Mouse (Mus musculus): ENCODE measurements at regions not wholly inside any gene's neighbourhood (a gene's known extent, or its start where the extent isn't known, plus 50 kb on each side); places are given as distances from the start of the nearest gene placed in this dataset.

- no peak overlapping the region for H3K9ac ChIP-seq
- no peak overlapping the region for H3K27ac ChIP-seq (replicated peaks)
- no peaks in the 10 kb centered on the region for H3K27me3 ChIP-seq
- H3K9me3 ChIP-seq: no peaks in the 10 kb centered on the region
- H3K4me1 ChIP-seq (replicated peaks): no peaks in the 10 kb centered on the region
- ATAC-seq (ENCODE audit: low FRiP score, low read depth): no peak
- 46% methylated on average over 3 of the region's 3 CpGs for WGBS
- H3K36me3 ChIP-seq: no peaks in the 10 kb centered on the region
- H3K4me3 ChIP-seq: no peak overlapping the region
- no peak overlapping the region for H3K4me2 ChIP-seq
Observed at GRCm38 (mm10) chr1:122607309-122607708, 1039.5 kb upstream of the Ddx18 start.

- Histone ChIP-seq H3K4me1 (replicated peaks) (no peaks in the 10 kb centered on the region), H3K4me2 (no peak overlapping the region), H3K27me3 (no peaks in the 10 kb centered on the region), H3K9ac (no peak overlapping the region), H3K4me3 (no peak overlapping the region), H3K36me3 (no peaks in the 10 kb centered on the region), H3K9me3 (no peaks in the 10 kb centered on the region), H3K27ac (replicated peaks) (no peak overlapping the region)
- WGBS: 83% methylated on average over 4 of the region's 4 CpGs
- ATAC-seq (ENCODE audit: low FRiP score, low read depth): no peak
Observed at GRCm38 (mm10) chr1:122575954-122576353, 1008.2 kb upstream of the Ddx18 start.

- Histone ChIP-seq H3K9me3 (no peaks in the 10 kb centered on the region), H3K4me2 (no peak overlapping the region), H3K27ac (replicated peaks) (no peak overlapping the region), H3K36me3 (no peaks in the 10 kb centered on the region), H3K4me1 (replicated peaks) (no peaks in the 10 kb centered on the region), H3K4me3 (no peak overlapping the region), H3K9ac (no peak overlapping the region), H3K27me3 (no peaks in the 10 kb centered on the region)
- no peak for ATAC-seq (ENCODE audit: low FRiP score, low read depth)
- 92% methylated on average over 1 of the region's 1 CpGs for WGBS
Observed at GRCm38 (mm10) chr1:122551596-122551995, 983.8 kb upstream of the Ddx18 start.

- no peak overlapping the region for H3K4me2 ChIP-seq
- no peak overlapping the region for H3K9ac ChIP-seq
- H3K4me3 ChIP-seq: no peak overlapping the region
- WGBS: 84% methylated on average over 2 of the region's 2 CpGs
- no peaks in the 10 kb centered on the region for H3K36me3 ChIP-seq
- ATAC-seq (ENCODE audit: low FRiP score, low read depth): no peak
- H3K9me3 ChIP-seq: no peaks in the 10 kb centered on the region
- H3K27me3 ChIP-seq: no peaks in the 10 kb centered on the region
- no peaks in the 10 kb centered on the region for H3K4me1 ChIP-seq (replicated peaks)
- no peak overlapping the region for H3K27ac ChIP-seq (replicated peaks)
Observed at GRCm38 (mm10) chr1:122509580-122509979, 941.8 kb upstream of the Ddx18 start.

GRCm38 (mm10) chr1:122501707-122502106 lies 933.9 kb upstream of the Ddx18 start:
- no peak overlapping the region for H3K4me2 ChIP-seq
- H3K36me3 ChIP-seq: no peaks in the 10 kb centered on the region
- 60% methylated on average over 4 of the region's 4 CpGs for WGBS
- no peaks in the 10 kb centered on the region for H3K27me3 ChIP-seq
- ATAC-seq (ENCODE audit: low FRiP score, low read depth): no peak
- no peak overlapping the region for H3K27ac ChIP-seq (replicated peaks)
- no peaks in the 10 kb centered on the region for H3K9me3 ChIP-seq
- no peak overlapping the region for H3K9ac ChIP-seq
- no peak overlapping the region for H3K4me3 ChIP-seq
- H3K4me1 ChIP-seq (replicated peaks): no peaks in the 10 kb centered on the region

GRCm38 (mm10) chr1:122478003-122478402 lies 910.2 kb upstream of the Ddx18 start:
- H3K27me3 ChIP-seq: no peaks in the 10 kb centered on the region
- H3K36me3 ChIP-seq: no peaks in the 10 kb centered on the region
- WGBS: 37% methylated on average over 1 of the region's 1 CpGs
- H3K4me3 ChIP-seq: no peak overlapping the region
- no peak overlapping the region for H3K9ac ChIP-seq
- H3K4me2 ChIP-seq: no peak overlapping the region
- no peaks in the 10 kb centered on the region for H3K9me3 ChIP-seq
- H3K27ac ChIP-seq (replicated peaks): no peak overlapping the region
- ATAC-seq (ENCODE audit: low FRiP score, low read depth): no peak
- H3K4me1 ChIP-seq (replicated peaks): no peaks in the 10 kb centered on the region

- H3K27ac ChIP-seq (replicated peaks): no peak overlapping the region
- H3K9me3 ChIP-seq: no peaks in the 10 kb centered on the region
- no peak overlapping the region for H3K4me2 ChIP-seq
- no peaks in the 10 kb centered on the region for H3K36me3 ChIP-seq
- 58% methylated on average over 3 of the region's 3 CpGs for WGBS
- no peaks in the 10 kb centered on the region for H3K27me3 ChIP-seq
- no peaks in the 10 kb centered on the region for H3K4me1 ChIP-seq (replicated peaks)
- no peak overlapping the region for H3K4me3 ChIP-seq
- ATAC-seq (ENCODE audit: low FRiP score, low read depth): peak; percentile 65; the same call in 1 of the 2 replicates
- no peak overlapping the region for H3K9ac ChIP-seq
Observed at GRCm38 (mm10) chr1:122463931-122464330, 896.1 kb upstream of the Ddx18 start.

GRCm38 (mm10) chr1:122459056-122459455 lies 891.3 kb upstream of the Ddx18 start:
- no peak overlapping the region for H3K27ac ChIP-seq (replicated peaks)
- no peaks in the 10 kb centered on the region for H3K9me3 ChIP-seq
- H3K4me3 ChIP-seq: no peak overlapping the region
- H3K9ac ChIP-seq: no peak overlapping the region
- H3K27me3 ChIP-seq: no peaks in the 10 kb centered on the region
- H3K36me3 ChIP-seq: no peaks in the 10 kb centered on the region
- no peak for ATAC-seq (ENCODE audit: low FRiP score, low read depth)
- H3K4me1 ChIP-seq (replicated peaks): no peaks in the 10 kb centered on the region
- no peak overlapping the region for H3K4me2 ChIP-seq
- 57% methylated on average over 2 of the region's 2 CpGs for WGBS

- Histone ChIP-seq H3K4me2 (no peak overlapping the region), H3K36me3 (no peaks in the 10 kb centered on the region), H3K27me3 (no peaks in the 10 kb centered on the region), H3K9me3 (no peaks in the 10 kb centered on the region), H3K27ac (replicated peaks) (no peak overlapping the region), H3K4me3 (no peak overlapping the region), H3K9ac (no peak overlapping the region), H3K4me1 (replicated peaks) (no peaks in the 10 kb centered on the region)
- no peak for ATAC-seq (ENCODE audit: low FRiP score, low read depth)
- 43% methylated on average over 4 of the region's 4 CpGs for WGBS
Observed at GRCm38 (mm10) chr1:122454881-122455280, 887.1 kb upstream of the Ddx18 start.

GRCm38 (mm10) chr1:122453617-122454016 lies 885.8 kb upstream of the Ddx18 start:
- no peak overlapping the region for H3K4me3 ChIP-seq
- H3K4me1 ChIP-seq (replicated peaks): no peaks in the 10 kb centered on the region
- no peak overlapping the region for H3K4me2 ChIP-seq
- H3K36me3 ChIP-seq: no peaks in the 10 kb centered on the region
- 50% methylated on average over 3 of the region's 3 CpGs for WGBS
- H3K9me3 ChIP-seq: no peaks in the 10 kb centered on the region
- H3K27ac ChIP-seq (replicated peaks): no peak overlapping the region
- no peaks in the 10 kb centered on the region for H3K27me3 ChIP-seq
- H3K9ac ChIP-seq: no peak overlapping the region
- ATAC-seq (ENCODE audit: low FRiP score, low read depth): no peak

GRCm38 (mm10) chr1:122439358-122439757 lies 871.6 kb upstream of the Ddx18 start:
- Histone ChIP-seq H3K9me3 (no peaks in the 10 kb centered on the region), H3K27ac (replicated peaks) (no peak overlapping the region), H3K27me3 (no peaks in the 10 kb centered on the region), H3K4me2 (no peak overlapping the region), H3K9ac (no peak overlapping the region), H3K4me3 (no peak overlapping the region), H3K4me1 (replicated peaks) (no peaks in the 10 kb centered on the region), H3K36me3 (no peaks in the 10 kb centered on the region)
- no peak for ATAC-seq (ENCODE audit: low FRiP score, low read depth)
- WGBS: 80% methylated on average over 3 of the region's 3 CpGs

GRCm38 (mm10) chr1:122423503-122423902 lies 855.7 kb upstream of the Ddx18 start:
- H3K4me1 ChIP-seq (replicated peaks): no peaks in the 10 kb centered on the region
- no peak overlapping the region for H3K4me3 ChIP-seq
- H3K27me3 ChIP-seq: no peaks in the 10 kb centered on the region
- H3K9ac ChIP-seq: no peak overlapping the region
- H3K9me3 ChIP-seq: no peaks in the 10 kb centered on the region
- H3K36me3 ChIP-seq: no peaks in the 10 kb centered on the region
- WGBS: 45% methylated on average over 2 of the region's 2 CpGs
- ATAC-seq (ENCODE audit: low FRiP score, low read depth): no peak
- no peak overlapping the region for H3K4me2 ChIP-seq
- H3K27ac ChIP-seq (replicated peaks): no peak overlapping the region

- no peak overlapping the region for H3K4me3 ChIP-seq
- no peaks in the 10 kb centered on the region for H3K4me1 ChIP-seq (replicated peaks)
- no peak overlapping the region for H3K9ac ChIP-seq
- no peak overlapping the region for H3K27ac ChIP-seq (replicated peaks)
- no peaks in the 10 kb centered on the region for H3K9me3 ChIP-seq
- no peak for ATAC-seq (ENCODE audit: low FRiP score, low read depth)
- no peaks in the 10 kb centered on the region for H3K27me3 ChIP-seq
- H3K4me2 ChIP-seq: no peak overlapping the region
- WGBS: 94% methylated on average over 2 of the region's 2 CpGs
- no peaks in the 10 kb centered on the region for H3K36me3 ChIP-seq
Observed at GRCm38 (mm10) chr1:122396342-122396741, 828.6 kb upstream of the Ddx18 start.

All from hindbrain, embryonic 15.5 days (tissue).